Mouse (Mus musculus) left cerebral cortex, adult 11 months (tissue): ENCODE measurements around the gene Derl3.

Experiments
- DNase-seq: peaks from one replicate; pipeline ENCODE4 v3.0.0; 2022; ENCODE audit warnings: low spot score

The Derl3 gene

DNA sequence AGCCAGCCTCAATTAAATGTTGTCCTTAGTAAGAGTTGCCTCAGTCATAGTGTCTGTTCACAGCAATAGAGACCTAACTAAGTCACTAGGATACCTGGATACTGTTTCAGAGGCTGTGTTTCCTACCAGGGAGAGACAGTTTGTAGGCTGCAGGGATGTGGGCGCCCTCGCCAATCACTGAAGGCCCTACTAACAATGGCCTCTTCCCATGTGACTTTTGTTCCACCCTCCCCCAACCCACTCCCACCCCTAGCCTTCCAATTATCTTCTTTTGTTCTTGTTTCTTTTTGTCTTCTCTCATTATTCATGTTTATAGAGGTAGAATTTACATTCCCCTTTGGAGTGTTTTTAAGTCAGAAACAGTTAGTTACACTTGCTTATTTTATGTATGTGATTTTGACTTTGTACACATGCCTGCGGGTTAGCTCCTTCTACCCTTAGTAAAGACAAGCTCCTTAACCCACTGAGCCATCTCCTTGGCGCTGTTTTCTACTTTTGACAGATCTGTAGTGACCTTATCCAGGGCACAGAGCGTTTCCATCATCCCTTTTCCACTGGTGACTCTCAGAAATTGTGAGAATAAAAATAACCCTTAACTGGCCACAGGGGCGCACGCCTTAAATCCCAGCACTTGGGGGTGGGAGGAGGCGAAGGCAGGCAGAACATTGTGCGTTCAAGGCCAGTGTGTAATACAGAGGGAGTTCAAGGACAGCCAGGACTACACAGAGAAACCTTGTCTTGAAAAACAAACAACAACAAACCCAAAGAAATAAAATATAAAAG is 48.0 kb downstream of the Derl3 start:
- DNase-seq, result no peak

DNA sequence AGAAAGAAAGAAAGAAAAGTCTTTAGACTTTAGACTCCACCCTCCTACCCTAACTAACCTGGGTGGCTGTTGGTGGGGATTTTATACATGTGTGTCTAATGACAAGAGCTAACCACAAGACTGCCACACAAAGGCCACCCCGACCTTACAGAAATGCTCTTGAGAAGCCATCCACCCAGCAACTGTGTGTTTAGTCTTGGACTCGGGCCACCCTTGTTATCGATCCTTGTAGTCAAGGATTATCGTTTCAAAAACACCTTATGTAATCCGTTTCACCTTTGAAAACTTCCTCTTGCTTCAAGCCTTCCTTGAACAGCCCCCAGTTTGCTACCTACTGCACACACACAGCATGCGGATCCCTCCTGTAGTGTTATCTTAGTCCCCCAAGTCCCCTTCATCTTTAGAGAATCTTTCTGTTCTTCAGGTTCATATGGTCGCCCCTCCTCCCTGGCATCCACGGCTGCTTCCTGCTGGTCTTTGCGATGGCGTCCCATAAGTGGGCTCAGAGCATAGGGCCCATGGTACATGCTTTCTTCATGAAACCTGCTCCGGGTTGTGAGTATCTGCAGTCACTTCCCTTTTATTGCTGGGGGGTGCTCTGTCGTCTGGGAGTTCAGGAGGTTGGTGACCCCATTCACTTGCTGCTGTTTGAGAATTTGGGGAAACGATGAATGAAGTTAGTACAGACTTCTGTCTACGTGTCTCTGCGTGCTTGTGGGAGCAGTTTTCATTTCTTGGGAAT is 49.7 kb downstream of the Derl3 start, which contains the start of gene Vpreb3:
Gene Vpreb3, plus strand, starts transcription at position 322 of the 742 bp plus-strand sequence.
- no peak for DNase-seq

DNA sequence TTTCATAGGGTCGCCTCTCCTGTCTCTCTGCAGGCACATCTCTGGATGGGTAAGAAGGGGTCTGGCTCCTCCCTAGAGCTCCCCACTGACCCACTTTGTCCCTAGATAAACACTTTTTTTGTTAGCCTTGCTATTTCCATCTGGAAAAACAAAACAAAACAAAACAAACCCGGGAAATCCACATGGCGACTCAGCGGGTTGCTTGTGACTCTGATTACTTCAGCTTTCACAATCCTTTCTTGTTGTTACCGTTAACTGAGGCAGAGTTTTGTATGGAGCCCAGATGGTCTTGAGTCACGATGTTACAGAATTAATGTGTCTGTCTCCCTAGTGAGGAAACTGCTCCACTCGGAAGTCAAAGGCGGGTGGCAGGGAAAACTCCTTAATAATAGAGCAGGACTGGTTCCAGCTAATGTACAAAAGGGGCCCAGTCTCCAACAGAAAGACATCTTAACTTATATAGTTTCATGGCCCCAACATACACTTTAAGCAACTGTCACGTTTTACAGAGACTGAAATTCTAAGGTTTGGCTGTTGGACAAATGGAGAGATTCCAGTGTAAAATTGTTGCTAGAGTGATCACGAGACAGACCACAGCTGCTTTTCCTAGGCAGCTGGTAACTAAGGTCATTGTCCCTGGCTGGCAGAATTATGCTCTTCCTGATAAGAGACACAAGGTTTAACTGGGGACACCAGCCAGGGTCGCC is 51.0 kb downstream of the Derl3 start:
- DNase-seq, result no peak

DNA sequence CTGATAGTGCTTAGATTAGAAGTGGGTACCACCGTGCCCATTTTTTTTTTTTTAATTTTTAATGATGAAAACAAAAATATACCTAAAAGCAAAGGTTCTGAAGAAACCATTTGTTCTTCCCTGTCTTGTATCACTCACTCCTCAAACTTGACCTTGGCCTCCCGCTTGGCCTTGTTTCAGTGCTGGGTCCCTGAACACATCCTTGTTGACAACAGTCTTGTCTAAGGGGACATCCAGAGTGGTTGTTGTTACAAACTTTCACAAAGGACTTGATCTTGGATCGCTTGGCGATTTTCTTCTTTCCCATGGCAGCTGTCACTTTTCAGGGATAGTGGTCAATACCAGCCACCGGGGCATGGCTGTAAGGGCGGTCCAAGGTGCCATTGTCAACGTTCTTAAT is 52.0 kb downstream of the Derl3 start:
- no peak for DNase-seq
